Mouse (Mus musculus) left cerebral cortex, adult 11 months (tissue): ENCODE measurements around the gene Preb.
A peak's percentile ranks its signal among the peaks of the same experiment; 100 is the strongest.

Source experiments
- DNase-seq: peaks from one replicate; pipeline ENCODE4 v3.0.0; 2022; ENCODE audit warnings: low spot score

Gene Preb

DNA sequence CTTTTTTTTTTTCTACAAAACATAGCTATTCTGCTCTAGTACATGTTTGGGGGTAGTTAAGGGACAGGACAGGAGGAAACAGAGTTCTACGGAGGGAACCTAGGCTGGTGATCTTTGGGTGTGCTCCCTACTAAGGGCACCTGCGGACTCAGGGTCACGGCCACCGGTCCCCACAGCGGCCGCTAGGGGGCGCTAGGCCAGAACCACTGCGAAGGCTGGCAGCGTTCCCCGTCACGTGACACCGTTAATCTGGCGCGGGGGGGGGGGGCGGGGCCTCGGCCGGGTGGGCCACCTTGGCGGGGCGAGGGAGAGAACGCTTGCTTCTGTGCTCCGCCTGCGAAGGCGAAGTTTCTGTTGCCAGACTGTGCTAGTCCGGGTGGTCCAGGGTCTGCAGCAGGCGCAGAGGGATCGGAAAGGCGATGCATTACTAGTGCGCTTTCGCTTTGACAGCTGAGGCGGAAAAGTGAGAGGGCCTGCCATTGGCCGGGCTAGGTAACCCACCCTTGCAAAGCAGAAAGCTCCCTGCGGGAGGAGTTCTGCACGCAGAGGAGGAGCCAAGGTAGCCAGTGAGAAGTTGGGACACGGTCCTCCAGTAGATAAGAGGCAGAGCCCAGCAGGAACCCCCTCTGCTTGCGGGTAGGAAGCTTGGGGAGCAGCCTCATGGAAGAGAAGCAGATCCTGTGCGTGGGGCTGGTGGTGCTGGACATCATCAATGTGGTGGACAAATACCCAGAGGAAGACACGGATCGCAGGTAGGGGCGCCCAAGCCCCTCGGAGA is 38.7 kb downstream of the Preb start, which contains the start of gene Khk:
TSS of gene Khk (plus strand) at position 176 of the 778 bp plus-strand sequence.
- peak; percentile 68 for DNase-seq

GRCm38 (mm10) chr5:30920621-30921020 is 39.5 kb downstream of the Preb start:
- no peak for DNase-seq

DNA sequence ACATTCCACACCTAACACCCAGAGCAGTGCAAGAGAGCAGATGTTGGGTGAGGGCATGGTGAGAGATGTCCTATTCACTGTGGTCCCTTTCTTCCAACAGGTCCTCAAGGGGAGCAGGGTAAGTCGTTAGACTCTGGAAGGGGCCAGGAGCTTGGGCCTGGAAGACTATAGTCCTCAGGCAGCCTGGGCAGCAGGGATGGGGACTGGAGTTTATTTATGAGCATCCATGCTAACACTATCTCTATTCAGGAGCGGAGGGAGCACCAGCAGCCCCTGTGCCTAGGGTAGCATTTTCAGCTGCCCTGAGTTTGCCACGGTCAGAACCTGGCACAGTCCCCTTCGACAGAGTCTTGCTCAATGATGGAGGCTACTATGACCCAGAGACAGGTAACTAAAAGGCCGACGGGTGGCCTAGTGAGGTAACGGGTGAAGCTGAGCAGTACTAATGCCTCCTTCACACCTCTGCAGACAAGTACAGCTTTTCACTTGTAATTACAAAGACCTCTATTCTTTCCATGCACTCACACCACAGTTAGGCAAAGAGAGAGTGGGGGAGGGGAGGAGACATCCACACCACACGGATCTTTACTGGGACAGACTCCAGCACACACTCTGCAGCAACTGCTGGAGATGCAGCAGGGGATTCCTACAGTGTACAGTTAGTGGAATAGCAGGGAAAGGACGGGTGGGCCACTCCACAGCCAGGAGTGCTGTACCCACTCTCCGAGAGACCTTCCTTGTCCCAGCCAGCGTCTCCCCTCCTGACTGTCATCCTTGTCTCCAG is 40.1 kb downstream of the Preb start:
- no peak for DNase-seq

GRCm38 (mm10) chr5:30918691-30919090 is 41.5 kb downstream of the Preb start:
- DNase-seq: no peak

DNA sequence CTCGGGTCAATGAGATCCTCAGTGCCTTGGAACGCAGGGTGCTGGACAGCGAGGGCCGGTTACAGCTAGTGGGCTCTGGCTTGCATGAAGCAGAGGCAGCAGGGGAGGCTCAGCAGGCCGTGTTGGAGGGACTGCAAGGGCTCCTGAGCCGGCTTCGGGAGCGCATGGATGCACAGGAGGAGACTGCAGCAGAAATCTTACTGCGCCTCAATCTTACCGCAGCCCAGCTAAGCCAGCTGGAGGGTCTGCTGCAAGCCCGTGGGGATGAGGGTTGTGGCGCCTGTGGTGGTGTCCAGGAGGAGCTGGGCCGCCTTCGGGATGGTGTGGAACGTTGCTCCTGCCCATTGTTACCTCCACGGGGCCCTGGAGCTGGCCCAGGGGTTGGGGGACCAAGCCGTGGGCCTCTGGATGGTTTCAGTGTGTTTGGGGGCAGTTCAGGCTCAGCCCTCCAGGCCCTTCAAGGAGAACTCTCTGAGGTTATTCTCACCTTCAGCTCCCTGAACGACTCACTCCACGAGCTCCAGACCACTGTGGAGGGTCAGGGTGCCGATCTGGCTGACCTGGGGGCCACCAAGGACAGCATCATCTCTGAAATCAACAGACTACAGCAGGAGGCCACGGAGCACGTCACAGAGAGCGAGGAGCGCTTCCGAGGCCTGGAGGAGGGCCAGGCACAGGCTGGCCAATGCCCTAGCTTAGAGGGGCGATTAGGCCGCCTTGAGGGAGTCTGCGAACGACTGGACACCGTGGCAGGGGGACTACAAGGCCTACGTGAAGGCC is 42.1 kb downstream of the Preb start:
- DNase-seq: no peak

DNA sequence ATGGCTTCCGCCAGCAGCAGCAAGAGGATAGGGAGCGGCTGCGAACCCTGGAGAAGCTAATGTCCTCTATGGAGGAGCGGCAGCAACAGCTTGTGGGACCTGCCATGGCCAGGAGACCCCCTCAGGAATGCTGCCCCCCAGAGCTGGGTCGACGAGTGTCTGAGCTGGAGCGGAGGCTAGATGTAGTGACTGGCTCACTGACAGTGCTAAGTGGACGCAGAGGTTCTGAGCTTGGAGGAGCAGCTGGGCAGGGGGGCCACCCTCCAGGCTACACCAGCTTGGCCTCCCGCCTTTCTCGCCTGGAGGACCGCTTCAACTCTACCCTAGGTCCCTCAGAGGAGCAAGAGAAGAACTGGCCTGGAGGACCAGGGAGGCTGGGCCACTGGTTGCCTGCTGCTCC is 42.8 kb downstream of the Preb start:
- DNase-seq: no peak

DNA sequence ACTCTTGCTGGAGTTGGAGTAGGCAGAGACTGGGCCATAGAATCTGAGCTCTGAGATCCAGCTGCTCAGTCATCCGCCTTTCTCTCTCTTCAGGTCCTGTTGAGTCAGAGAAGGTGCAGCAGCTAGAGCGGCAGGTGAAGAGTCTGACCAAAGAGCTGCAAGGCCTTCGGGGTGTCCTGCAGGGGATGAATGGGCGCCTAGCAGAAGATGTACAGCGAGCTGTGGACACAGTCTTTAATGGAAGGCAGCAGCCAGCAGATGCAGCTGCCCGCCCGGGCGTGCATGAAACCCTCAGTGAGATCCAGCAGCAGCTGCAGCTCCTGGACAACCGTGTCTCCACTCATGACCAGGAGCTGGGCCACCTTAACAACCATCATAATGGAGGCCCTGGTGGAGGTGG is 43.3 kb downstream of the Preb start:
- no peak for DNase-seq

DNA sequence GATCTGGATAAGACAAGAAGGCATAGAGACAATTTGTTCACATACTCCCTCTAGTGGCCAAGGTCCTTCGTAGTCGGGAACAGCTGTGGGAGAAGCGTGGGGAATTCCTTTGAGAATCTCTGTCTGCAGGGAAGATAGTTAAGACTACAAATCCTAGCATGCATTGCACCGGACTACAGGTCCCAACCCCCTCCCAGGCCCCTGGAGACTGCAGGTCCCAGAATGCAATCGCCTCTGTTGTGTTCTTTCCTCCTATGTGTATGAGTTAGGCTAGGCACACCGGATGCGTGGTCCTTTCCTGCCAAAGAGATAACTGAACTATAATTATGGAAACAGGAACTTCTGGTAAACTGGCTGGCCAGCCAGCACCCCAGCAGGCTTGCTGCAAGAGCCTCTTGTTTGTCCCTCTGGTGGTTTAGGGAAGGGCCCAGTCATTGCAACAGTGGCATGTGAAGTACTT is 44.2 kb downstream of the Preb start:
- DNase-seq: peak; percentile 95

DNA sequence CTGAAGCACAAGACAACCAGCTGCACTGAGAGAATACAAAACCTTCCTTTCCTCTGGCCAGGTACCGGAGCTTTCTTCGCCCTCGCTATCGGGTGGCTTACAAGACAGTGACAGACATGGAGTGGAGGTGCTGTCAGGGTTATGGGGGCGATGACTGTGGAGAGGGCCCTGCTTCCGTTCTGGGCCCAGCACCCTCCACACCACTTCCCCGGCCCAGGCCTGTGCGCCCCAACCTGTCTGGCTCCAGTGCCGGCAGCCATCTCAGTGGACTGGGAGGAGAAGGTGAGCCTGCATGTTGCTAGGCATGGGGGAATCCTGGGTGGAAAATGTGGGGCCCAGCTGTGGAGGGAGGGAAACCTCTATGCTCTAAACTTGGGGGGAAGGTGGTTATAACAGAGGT is 44.7 kb downstream of the Preb start:
- DNase-seq: no peak

- no peak for DNase-seq
Observed at GRCm38 (mm10) chr5:30914849-30915248, 45.3 kb downstream of the Preb start.

GRCm38 (mm10) chr5:30914101-30914635 is 46.0 kb downstream of the Preb start:
- DNase-seq: no peak

DNA sequence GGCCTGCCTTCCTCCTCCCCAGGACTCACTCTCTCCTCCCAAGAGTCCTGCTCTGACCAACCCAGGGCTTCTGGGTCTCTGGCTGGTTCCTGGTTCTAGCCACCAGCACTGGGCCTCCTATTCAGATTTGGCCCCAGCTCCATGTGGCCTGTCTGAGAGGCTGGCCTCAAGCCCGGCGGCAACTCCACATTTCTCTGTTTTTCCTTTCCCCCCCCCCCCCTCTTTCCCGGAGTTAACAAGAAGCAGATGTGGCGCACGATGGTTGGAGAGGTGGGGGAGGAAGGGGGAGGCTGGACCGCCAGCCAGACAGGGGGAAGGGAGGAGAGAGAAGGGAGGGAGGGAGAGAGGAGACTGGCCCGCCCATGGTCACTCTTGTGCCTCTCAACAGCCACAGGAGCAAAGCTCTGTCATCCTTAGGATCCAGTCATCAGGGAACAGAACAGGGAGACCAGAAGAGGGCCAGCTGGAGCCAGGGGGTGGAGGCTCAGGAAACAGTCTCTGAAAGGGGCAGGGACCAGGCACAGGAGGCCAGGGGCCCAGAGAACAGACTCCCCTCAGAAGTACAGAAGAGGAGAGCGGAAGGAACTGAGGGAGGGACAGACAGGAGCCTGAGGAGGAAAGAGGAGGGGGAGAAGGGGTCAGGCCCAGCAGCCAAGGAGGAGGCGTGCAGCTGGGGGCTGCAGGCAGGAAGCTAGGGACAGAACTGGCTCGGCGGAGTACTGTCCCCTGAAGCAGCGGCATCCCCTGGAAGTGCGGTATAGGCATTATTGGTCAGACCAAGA is 46.9 kb downstream of the Preb start, which contains the start of gene Emilin1:
TSS of gene Emilin1 (plus strand) at position 343 of the 782 bp plus-strand sequence.
- no peak for DNase-seq

GRCm38 (mm10) chr5:30912156-30912555 is 48.0 kb downstream of the Preb start:
- DNase-seq: no peak

GRCm38 (mm10) chr5:30910481-30910880 is 49.7 kb downstream of the Preb start:
- no peak for DNase-seq

- DNase-seq: no peak
Observed at GRCm38 (mm10) chr5:30909863-30910262, 50.3 kb downstream of the Preb start.

GRCm38 (mm10) chr5:30909300-30909659 is 50.9 kb downstream of the Preb start:
- no peak for DNase-seq

GRCm38 (mm10) chr5:30908426-30909299 is 51.5 kb downstream of the Preb start:
- no peak for DNase-seq

DNA sequence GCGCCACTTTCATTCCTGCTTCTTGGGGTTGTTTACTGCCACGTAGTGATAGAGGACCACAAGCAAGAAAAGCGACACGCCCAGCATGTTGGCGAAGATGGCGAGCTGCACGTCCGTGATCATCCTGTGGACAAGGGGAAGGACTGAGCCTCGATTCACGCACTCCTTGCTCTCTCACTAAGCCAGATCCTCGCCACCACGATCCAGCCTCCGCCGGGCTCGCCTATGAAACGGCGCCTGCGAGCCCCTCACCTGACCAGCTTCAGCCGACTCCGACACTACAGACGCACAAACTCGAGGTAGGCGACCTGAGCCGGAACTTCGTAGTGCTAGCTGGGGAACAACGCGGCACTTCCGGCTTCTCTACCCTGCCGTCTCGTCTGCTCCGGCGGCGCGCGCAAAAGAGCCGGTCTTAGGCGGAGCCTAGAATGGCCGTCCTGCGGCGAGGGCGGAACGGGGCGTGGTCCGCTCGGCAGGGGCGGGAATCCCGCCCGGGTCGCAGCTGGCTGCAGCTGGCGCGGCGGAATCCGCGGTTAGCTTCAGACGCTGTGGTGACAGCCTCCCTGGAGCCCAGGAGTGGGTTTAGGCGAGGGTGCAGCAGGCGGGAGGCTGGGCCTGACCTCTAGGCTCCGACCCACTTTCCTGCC is 52.6 kb downstream of the Preb start, which contains the start of gene Ost4:
TSS of gene Ost4 (minus strand) at position 376 of the 647 bp plus-strand sequence.
- DNase-seq: peak; percentile 89

DNA sequence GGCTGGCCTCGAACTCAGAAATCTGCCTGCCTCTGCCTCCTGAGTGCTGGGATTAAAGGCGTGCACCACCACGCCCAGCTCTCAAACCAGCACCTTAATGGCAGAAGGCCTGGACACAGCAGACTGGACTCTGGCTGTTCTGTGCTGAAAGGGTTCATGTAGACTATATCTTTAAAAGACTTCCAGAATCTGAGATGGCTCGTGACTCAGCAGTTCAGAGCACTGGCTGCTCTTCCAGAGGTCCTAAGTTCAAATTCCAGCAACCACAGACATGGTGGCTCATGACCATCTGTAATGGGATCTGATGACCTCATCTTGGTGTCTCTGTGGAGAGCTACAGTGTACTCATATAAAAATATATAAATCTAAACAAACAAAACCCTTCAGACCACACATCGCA is 58.3 kb downstream of the Preb start:
- no peak for DNase-seq
